Mouse (Mus musculus) limb, embryonic 12.5 days (tissue): Measurements from ENCODE around the gene Stk10. TPM values are rescaled to one million over a fixed set of nuclear protein-coding genes. Genes with fewer than 3 reads are reported as not detected.

Experiments
- ATAC-seq: fragments of 200-750 bp; cut with Nextera tagmentation; 2 replicates; pipeline ENCODE4 v1.8.0; 2017; ENCODE audit warnings: low read depth, moderate TSS enrichment; ENCODE audit not compliant: insufficient number of reproducible peaks, insufficient read depth, low FRiP score, low TSS enrichment
- H3K27ac ChIP-seq: fragments of 300-500 bp; sonication (generic); 2 replicates; pipeline ENCODE4 v1.5.1; 2016; ENCODE audit warnings: mild to moderate bottlenecking, moderate library complexity
- H3K27me3 ChIP-seq: fragments of 300-500 bp; sonication (generic); 2 replicates; pipeline ENCODE4 v1.6.1; 2016; ENCODE audit warnings: mild to moderate bottlenecking, moderate library complexity
- H3K36me3 ChIP-seq: fragments of 300-500 bp; sonication (generic); 2 replicates; pipeline ENCODE4 v1.6.1; 2016; ENCODE audit warnings: mild to moderate bottlenecking, moderate library complexity
- H3K4me1 ChIP-seq: fragments of 300-500 bp; sonication (generic); replicated peaks from 2 replicates; pipeline ENCODE4 v1.6.1; 2016
- H3K4me2 ChIP-seq: fragments of 300-500 bp; sonication (generic); 2 replicates; pipeline ENCODE4 v1.6.1; 2016; ENCODE audit warnings: mild to moderate bottlenecking, moderate library complexity
- H3K4me3 ChIP-seq: fragments of 300-500 bp; sonication (generic); replicated peaks from 2 replicates; pipeline ENCODE4 v1.5.1; 2016; ENCODE audit warnings: mild to moderate bottlenecking
- H3K9ac ChIP-seq: fragments of 300-500 bp; sonication (generic); replicated peaks from 2 replicates; pipeline ENCODE4 v1.6.1; 2016; ENCODE audit warnings: mild to moderate bottlenecking, moderate library complexity
- H3K9me3 ChIP-seq: fragments of 300-500 bp; sonication (generic); 2 replicates; pipeline ENCODE4 v1.6.1; 2016; ENCODE audit warnings: mild to moderate bottlenecking, moderate library complexity
- WGBS: fragments of 180-500 bp; shearing (Covaris S2); methylation state at CpG from one replicate; pipeline ENCODE4 v1.1.7; 2016; 5-methylcytosine and 5-hydroxymethylcytosine counted together
- polyA plus RNA-seq: library from polyadenylated mRNA; unstranded; fragments of >200 nt; fragmentation: Nextera tagmentation; extraction: Ambion mirVana; gene quantifications from 2 replicates; pipeline ENCODE4 v1.2.1, GENCODE M21; 2016

Stk10 gene
- polyA plus RNA-seq, 1 experiment from 2014 or later, result 2.6 TPM

GRCm38 (mm10) chr11:32638521-32639255 lies 105.6 kb downstream of the Stk10 start:
- Histone ChIP-seq H3K4me2 (no peak overlapping the region), H3K4me1 (peaks cover 26% of the 10 kb centered on the region), H3K4me3 (no peak overlapping the region), H3K36me3 (no peaks in the 10 kb centered on the region), H3K27ac (no peak overlapping the region), H3K9ac (no peak overlapping the region), H3K27me3 (no peaks in the 10 kb centered on the region), H3K9me3 (no peaks in the 10 kb centered on the region)
- 50% methylated on average over 8 of the region's 8 CpGs for WGBS
- ATAC-seq, result no peak

GRCm38 (mm10) chr11:32640617-32641016 lies 107.5 kb downstream of the Stk10 start:
- H3K4me1 ChIP-seq, result peaks cover 32% of the 10 kb centered on the region
- H3K4me3 ChIP-seq, result no peak overlapping the region
- no peaks in the 10 kb centered on the region for H3K27me3 ChIP-seq
- no peak for ATAC-seq
- H3K36me3 ChIP-seq, result no peaks in the 10 kb centered on the region
- H3K4me2 ChIP-seq, result no peak overlapping the region; the same call in 1 of the 2 replicates
- no peak overlapping the region for H3K27ac ChIP-seq
- no peak overlapping the region for H3K9ac ChIP-seq
- no peaks in the 10 kb centered on the region for H3K9me3 ChIP-seq
- 93% methylated on average over 4 of the region's 4 CpGs for WGBS

GRCm38 (mm10) chr11:32642249-32642876 lies 109.3 kb downstream of the Stk10 start, which contains the start of gene Fbxw11:
Fbxw11 (plus strand) TSS chr11:32642724.
- Histone ChIP-seq H3K27ac (peak within 1 kb of the TSS; percentile 99), H3K4me1 (peaks cover 38% of the 10 kb centered on the region), H3K9ac (peak within 1 kb of the TSS; percentile 98), H3K27me3 (no peaks in the 10 kb centered on the region), H3K36me3 (no peaks in the 10 kb centered on the region), H3K9me3 (no peaks in the 10 kb centered on the region), H3K4me2 (peak within 1 kb of the TSS; percentile 88), H3K4me3 (peak within 1 kb of the TSS; percentile 99)
- WGBS, result under 1% methylated on average over 63 of the region's 64 CpGs
- peak; percentile 96 for ATAC-seq

- WGBS, result under 1% methylated on average over 46 of the region's 54 CpGs
- H3K4me3 ChIP-seq, result peak overlapping the region; percentile 99
Measured at GRCm38 (mm10) chr11:32642899-32643886, 110.1 kb downstream of the Stk10 start.

GRCm38 (mm10) chr11:32644010-32644409 lies 110.9 kb downstream of the Stk10 start:
- no peaks in the 10 kb centered on the region for H3K36me3 ChIP-seq
- peak overlapping the region; percentile 99; the same call in 1 of the 2 replicates for H3K27ac ChIP-seq
- peak overlapping the region; percentile 99 for H3K4me3 ChIP-seq
- peak overlapping the region; percentile 88 for H3K4me2 ChIP-seq
- peak overlapping the region; percentile 98 for H3K9ac ChIP-seq
- H3K4me1 ChIP-seq, result peaks cover 30% of the 10 kb centered on the region
- ATAC-seq, result no peak
- no peaks in the 10 kb centered on the region for H3K27me3 ChIP-seq
- no peaks in the 10 kb centered on the region for H3K9me3 ChIP-seq
- WGBS, result 58% methylated on average over 3 of the region's 3 CpGs

More at GRCm38 (mm10) chr11:32642899-32643886, 110.1 kb downstream of the Stk10 start:
- ATAC-seq, result peak; percentile 64
- no peaks in the 10 kb centered on the region for H3K27me3 ChIP-seq
- no peaks in the 10 kb centered on the region for H3K9me3 ChIP-seq
- H3K36me3 ChIP-seq, result no peaks in the 10 kb centered on the region
- H3K4me1 ChIP-seq, result peaks cover 38% of the 10 kb centered on the region
- peak overlapping the region; percentile 98 for H3K9ac ChIP-seq
- peak overlapping the region; percentile 88 for H3K4me2 ChIP-seq
- H3K27ac ChIP-seq, result peak overlapping the region; percentile 99

GRCm38 (mm10) chr11:32647265-32647664 lies 114.2 kb downstream of the Stk10 start:
- Histone ChIP-seq H3K9ac (no peak overlapping the region), H3K27ac (no peak overlapping the region), H3K36me3 (no peaks in the 10 kb centered on the region), H3K9me3 (no peaks in the 10 kb centered on the region), H3K27me3 (no peaks in the 10 kb centered on the region), H3K4me3 (no peak overlapping the region), H3K4me1 (peaks cover 12% of the 10 kb centered on the region), H3K4me2 (no peak overlapping the region)
- 95% methylated on average over 2 of the region's 2 CpGs for WGBS
- no peak for ATAC-seq

- H3K9ac ChIP-seq, result no peak overlapping the region
- H3K9me3 ChIP-seq, result no peaks in the 10 kb centered on the region
- H3K4me1 ChIP-seq, result 0 out of 2 replicates have a peak, but pooled peaks cover 6% of the 10 kb centered on the region
- no peak overlapping the region for H3K4me2 ChIP-seq
- no peak overlapping the region for H3K27ac ChIP-seq
- H3K27me3 ChIP-seq, result no peaks in the 10 kb centered on the region
- ATAC-seq, result no peak
- no peak overlapping the region for H3K4me3 ChIP-seq
- H3K36me3 ChIP-seq, result no peaks in the 10 kb centered on the region
Measured at GRCm38 (mm10) chr11:32650236-32650749, 117.2 kb downstream of the Stk10 start.

GRCm38 (mm10) chr11:32650893-32651590 lies 117.9 kb downstream of the Stk10 start:
- Histone ChIP-seq H3K4me2 (no peak overlapping the region), H3K9me3 (no peaks in the 10 kb centered on the region), H3K27ac (no peak overlapping the region), H3K27me3 (no peaks in the 10 kb centered on the region), H3K9ac (no peak overlapping the region), H3K36me3 (no peaks in the 10 kb centered on the region), H3K4me1 (0 out of 2 replicates have a peak, but pooled peaks cover 6% of the 10 kb centered on the region), H3K4me3 (no peak overlapping the region)
- 92% methylated on average over 7 of the region's 7 CpGs for WGBS
- ATAC-seq, result no peak

GRCm38 (mm10) chr11:32651723-32652122 lies 118.6 kb downstream of the Stk10 start:
- Histone ChIP-seq H3K27ac (no peak overlapping the region), H3K4me2 (no peak overlapping the region), H3K9me3 (no peaks in the 10 kb centered on the region), H3K27me3 (no peaks in the 10 kb centered on the region), H3K4me1 (0 out of 2 replicates have a peak, but pooled peaks cover 5% of the 10 kb centered on the region), H3K36me3 (no peaks in the 10 kb centered on the region), H3K9ac (no peak overlapping the region), H3K4me3 (no peak overlapping the region)
- WGBS, result 82% methylated on average over 1 of the region's 1 CpGs
- no peak for ATAC-seq

GRCm38 (mm10) chr11:32662082-32662656 lies 129.1 kb downstream of the Stk10 start:
- no peak for ATAC-seq
- Histone ChIP-seq H3K36me3 (no peaks in the 10 kb centered on the region), H3K4me3 (no peak overlapping the region), H3K27ac (no peak overlapping the region), H3K9ac (no peak overlapping the region), H3K4me2 (no peak overlapping the region), H3K9me3 (no peaks in the 10 kb centered on the region), H3K4me1 (peaks cover 10% of the 10 kb centered on the region), H3K27me3 (no peaks in the 10 kb centered on the region)
- 89% methylated on average over 1 of the region's 1 CpGs for WGBS
